Mouse (Mus musculus) neural tube, embryonic 12.5 days (tissue): ENCODE measurements around the gene Camta1. TPM values are rescaled to one million over a fixed set of nuclear protein-coding genes. Genes with fewer than 3 reads are reported as not detected.

Experiments
- ATAC-seq: fragments of 200-750 bp; cut with Nextera tagmentation; 2 replicates; pipeline ENCODE4 v1.8.0; 2017; ENCODE audit warnings: low read depth, mild to moderate bottlenecking, moderate TSS enrichment, moderate library complexity; ENCODE audit not compliant: low FRiP score
- H3K27ac ChIP-seq: fragments of 300-500 bp; sonication (generic); 2 replicates; pipeline ENCODE4 v1.5.1; 2016
- H3K27me3 ChIP-seq: fragments of 300-500 bp; sonication (generic); replicated peaks from 2 replicates; pipeline ENCODE4 v1.6.1; 2016; ENCODE audit warnings: mild to moderate bottlenecking
- H3K36me3 ChIP-seq: fragments of 300-500 bp; sonication (generic); 2 replicates; pipeline ENCODE4 v1.6.1; 2016; ENCODE audit warnings: mild to moderate bottlenecking
- H3K4me1 ChIP-seq: fragments of 300-500 bp; sonication (generic); 2 replicates; pipeline ENCODE4 v1.6.1; 2016
- H3K4me2 ChIP-seq: fragments of 300-500 bp; sonication (generic); replicated peaks from 2 replicates; pipeline ENCODE4 v1.6.1; 2016; ENCODE audit warnings: mild to moderate bottlenecking
- H3K4me3 ChIP-seq: fragments of 300-500 bp; sonication (generic); 2 replicates; pipeline ENCODE4 v1.5.1; 2016
- H3K9ac ChIP-seq: fragments of 300-500 bp; sonication (generic); 2 replicates; pipeline ENCODE4 v1.6.1; 2016; ENCODE audit warnings: mild to moderate bottlenecking
- H3K9me3 ChIP-seq: fragments of 300-500 bp; sonication (generic); 2 replicates; pipeline ENCODE4 v1.6.1; 2016; ENCODE audit warnings: mild to moderate bottlenecking
- WGBS: fragments of 180-500 bp; shearing (Covaris S2); methylation state at CpG from one replicate; pipeline ENCODE4 v1.1.7; 2016; 5-methylcytosine and 5-hydroxymethylcytosine counted together
- polyA plus RNA-seq: library from polyadenylated mRNA; unstranded; fragments of >200 nt; fragmentation: Nextera tagmentation; extraction: Ambion mirVana; gene quantifications from 2 replicates; pipeline ENCODE4 v1.2.1, GENCODE M21; 2016

Camta1 gene
- polyA plus RNA-seq, 1 experiment from 2014 or later: 164 TPM

DNA sequence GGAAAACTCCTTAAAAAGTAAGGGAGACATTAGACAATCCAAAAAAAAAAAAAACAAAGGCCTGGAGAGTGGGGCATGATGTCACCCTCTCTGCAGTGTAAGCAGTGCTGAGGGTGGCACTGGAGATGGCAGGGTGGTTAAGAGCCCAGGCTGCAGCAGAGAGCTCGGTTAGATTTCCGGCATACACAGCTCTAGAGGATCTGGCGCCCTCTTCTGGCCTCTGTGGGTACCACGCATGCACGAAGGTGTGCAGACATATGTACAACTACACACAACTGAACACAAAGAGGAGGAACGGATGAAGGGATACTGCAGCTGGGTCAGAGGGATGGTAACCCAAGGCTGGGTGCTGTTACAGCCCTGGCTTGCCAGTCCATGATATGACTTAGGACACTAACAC is 854.7 kb downstream of the Camta1 start:
- Histone ChIP-seq H3K4me3 (no peak overlapping the region), H3K27me3 (no peaks in the 10 kb centered on the region)
- 53% methylated on average over 6 of the region's 6 CpGs for WGBS

DNA sequence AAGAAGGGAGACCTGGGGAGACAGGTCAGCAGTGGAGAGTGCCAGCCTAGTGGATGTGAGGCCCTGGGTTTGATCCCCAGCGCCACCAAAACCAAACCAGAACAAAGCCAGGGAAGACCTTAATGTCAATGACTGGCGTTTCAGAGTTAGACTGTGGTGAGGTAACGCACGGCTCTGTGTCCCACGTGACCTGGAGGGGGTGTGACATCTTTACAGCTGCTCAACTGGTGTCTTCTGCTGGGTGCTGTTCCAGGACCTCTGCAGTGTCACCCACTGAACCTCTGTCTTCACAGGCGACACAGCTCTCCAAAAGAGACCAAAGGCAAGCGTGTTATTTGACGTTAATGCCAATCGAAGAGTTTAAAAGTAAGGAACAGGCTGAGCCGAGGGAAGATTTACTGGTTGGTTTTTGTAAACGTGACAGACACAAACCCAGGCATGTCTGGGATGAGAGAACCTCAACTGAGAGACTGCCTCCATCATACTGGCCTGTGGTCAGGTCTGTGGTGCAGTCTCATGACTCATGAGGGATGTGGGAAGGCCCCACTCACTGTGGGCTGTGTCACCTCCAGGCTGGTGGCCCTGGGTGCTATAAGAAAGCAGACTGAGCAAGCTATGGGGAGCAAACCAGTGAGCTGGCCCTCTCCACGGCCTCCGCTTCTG is 855.9 kb downstream of the Camta1 start:
- Histone ChIP-seq H3K27ac (no peak overlapping the region), H3K9me3 (no peaks in the 10 kb centered on the region), H3K4me3 (no peak overlapping the region), H3K9ac (no peak overlapping the region), H3K27me3 (no peaks in the 10 kb centered on the region), H3K4me2 (no peak overlapping the region), H3K4me1 (no peaks in the 10 kb centered on the region), H3K36me3 (0 out of 2 replicates have a peak, but pooled peaks cover 6% of the 10 kb centered on the region)
- ATAC-seq: no peak
- WGBS: 91% methylated on average over 13 of the region's 13 CpGs

More for the DNA sequence above, 854.7 kb downstream of the Camta1 start:
- Histone ChIP-seq H3K9ac (no peak overlapping the region), H3K36me3 (0 out of 2 replicates have a peak, but pooled peaks cover 6% of the 10 kb centered on the region), H3K27ac (no peak overlapping the region), H3K4me2 (no peak overlapping the region), H3K9me3 (no peaks in the 10 kb centered on the region), H3K4me1 (no peaks in the 10 kb centered on the region)
- ATAC-seq: no peak

DNA sequence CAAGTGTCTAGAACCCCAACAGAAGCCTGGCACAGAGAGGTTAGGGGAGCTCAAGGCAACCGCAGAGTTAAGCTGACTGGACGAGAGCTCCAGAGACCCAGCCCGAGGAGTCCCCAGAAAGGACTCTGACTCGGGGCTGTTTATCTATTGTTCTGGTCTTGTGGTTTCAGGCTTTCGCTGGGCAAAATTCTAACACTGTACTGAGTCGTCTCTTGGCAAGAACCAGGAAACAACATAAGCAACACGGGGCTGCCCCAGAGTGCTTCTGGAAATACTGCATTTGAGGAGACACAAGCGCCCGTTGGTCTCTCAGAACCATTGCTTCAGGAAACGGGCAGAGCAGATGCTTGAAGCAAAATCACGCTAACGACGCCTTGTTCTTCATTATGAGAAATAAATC is 860.3 kb downstream of the Camta1 start:
- WGBS: 79% methylated on average over 13 of the region's 13 CpGs

GRCm38 (mm10) chr4:150998626-150999025 is 863.0 kb downstream of the Camta1 start:
- no peak for ATAC-seq
- H3K4me3 ChIP-seq: no peak overlapping the region
- 94% methylated on average over 9 of the region's 9 CpGs for WGBS
- H3K36me3 ChIP-seq: no peaks in the 10 kb centered on the region
- no peaks in the 10 kb centered on the region for H3K27me3 ChIP-seq
- no peak overlapping the region for H3K9ac ChIP-seq
- H3K27ac ChIP-seq: no peak overlapping the region
- no peaks in the 10 kb centered on the region for H3K4me1 ChIP-seq
- no peaks in the 10 kb centered on the region for H3K9me3 ChIP-seq
- H3K4me2 ChIP-seq: no peak overlapping the region

More for the DNA sequence above, 860.3 kb downstream of the Camta1 start:
- Histone ChIP-seq H3K4me3 (no peak overlapping the region), H3K36me3 (0 out of 2 replicates have a peak, but pooled peaks cover 6% of the 10 kb centered on the region), H3K27ac (no peak overlapping the region), H3K4me2 (no peak overlapping the region), H3K27me3 (no peaks in the 10 kb centered on the region), H3K4me1 (no peaks in the 10 kb centered on the region), H3K9ac (no peak overlapping the region), H3K9me3 (no peaks in the 10 kb centered on the region)
- ATAC-seq: no peak

DNA sequence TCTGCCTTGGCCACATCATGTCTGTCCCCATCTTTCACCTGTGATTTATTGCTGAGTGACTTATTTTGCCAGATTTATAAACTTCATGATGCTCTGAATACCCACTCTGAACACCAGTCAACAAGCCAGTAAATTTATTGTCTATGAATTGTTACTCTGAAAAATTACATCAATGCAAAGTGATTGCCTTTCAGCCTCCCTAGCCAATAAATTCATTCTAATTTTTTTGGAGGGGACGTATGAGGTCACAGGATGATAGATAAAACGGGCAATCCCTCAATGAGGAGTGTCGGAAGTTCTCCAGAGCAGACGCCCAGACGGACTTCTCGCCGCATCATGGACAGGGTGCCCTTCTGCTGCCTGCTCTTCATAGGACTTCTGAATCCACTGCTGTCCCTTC is 864.9 kb downstream of the Camta1 start, which contains the start of gene Uts2:
Gene Uts2 (plus strand): TSS at position 301 of the 400 bp plus-strand sequence.
- H3K27me3 ChIP-seq: no peaks in the 10 kb centered on the region
- H3K36me3 ChIP-seq: no peaks in the 10 kb centered on the region
- no peak within 1 kb of the TSS for H3K27ac ChIP-seq
- 90% methylated on average over 7 of the region's 7 CpGs for WGBS
- ATAC-seq: no peak
- H3K4me1 ChIP-seq: no peaks in the 10 kb centered on the region
- no peak within 1 kb of the TSS for H3K9ac ChIP-seq
- H3K4me3 ChIP-seq: no peak within 1 kb of the TSS
- H3K9me3 ChIP-seq: no peaks in the 10 kb centered on the region
- no peak within 1 kb of the TSS for H3K4me2 ChIP-seq

- Histone ChIP-seq H3K4me3 (no peak overlapping the region), H3K27ac (no peak overlapping the region), H3K9ac (no peak overlapping the region), H3K4me1 (no peaks in the 10 kb centered on the region), H3K27me3 (no peaks in the 10 kb centered on the region), H3K36me3 (no peaks in the 10 kb centered on the region), H3K4me2 (no peak overlapping the region), H3K9me3 (no peaks in the 10 kb centered on the region)
- no peak for ATAC-seq
- WGBS: 48% methylated on average over 6 of the region's 6 CpGs
Observed at GRCm38 (mm10) chr4:150990148-150990547, 871.5 kb downstream of the Camta1 start.

DNA sequence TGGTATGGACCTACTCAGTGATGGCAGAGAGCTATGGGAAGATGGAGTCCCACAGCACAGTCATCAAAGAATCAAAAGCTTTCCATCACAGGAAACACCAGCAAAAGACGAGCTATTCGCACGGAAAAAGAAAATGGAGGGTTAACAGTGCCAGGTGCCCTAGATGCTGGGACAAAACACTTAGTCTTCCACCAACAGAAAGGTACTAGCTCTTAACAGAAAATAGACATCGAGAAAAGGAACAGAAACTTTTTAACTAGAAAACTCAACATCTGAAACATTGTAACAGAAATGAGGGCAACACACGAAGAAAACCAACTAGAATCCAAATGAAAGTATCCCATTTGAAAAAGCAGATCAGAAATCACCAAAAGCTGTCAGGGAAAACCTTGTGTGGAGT is 881.5 kb downstream of the Camta1 start:
- H3K9me3 ChIP-seq: no peaks in the 10 kb centered on the region
- H3K4me1 ChIP-seq: no peaks in the 10 kb centered on the region
- H3K27ac ChIP-seq: no peak overlapping the region
- 86% methylated on average over 5 of the region's 5 CpGs for WGBS
- H3K36me3 ChIP-seq: no peaks in the 10 kb centered on the region
- H3K4me2 ChIP-seq: no peak overlapping the region
- no peak overlapping the region for H3K9ac ChIP-seq
- ATAC-seq: no peak
- no peak overlapping the region for H3K4me3 ChIP-seq
- H3K27me3 ChIP-seq: no peaks in the 10 kb centered on the region; the same call in 1 of the 2 replicates

DNA sequence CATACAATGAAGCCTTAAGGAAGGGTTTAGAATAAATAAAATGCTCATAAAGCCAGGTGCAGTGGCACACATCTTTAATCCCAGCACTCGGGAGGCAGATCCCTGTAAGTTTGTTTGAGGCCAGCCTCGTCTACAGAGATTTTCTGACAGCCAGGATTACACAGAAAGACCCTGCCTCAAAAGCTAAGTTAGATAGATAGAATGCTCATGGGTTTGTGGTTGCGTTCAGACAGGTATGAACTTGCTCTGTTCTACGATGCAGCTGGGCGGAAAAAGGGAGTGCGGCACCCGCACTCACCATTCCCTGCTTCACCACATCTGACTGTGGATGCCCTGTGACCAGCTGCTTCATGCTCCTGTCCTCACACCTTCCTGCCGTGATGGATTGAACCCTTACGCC is 882.2 kb downstream of the Camta1 start:
- no peak for ATAC-seq
- no peaks in the 10 kb centered on the region for H3K9me3 ChIP-seq
- no peak overlapping the region for H3K27ac ChIP-seq
- H3K36me3 ChIP-seq: no peaks in the 10 kb centered on the region
- H3K9ac ChIP-seq: no peak overlapping the region
- no peaks in the 10 kb centered on the region; the same call in 1 of the 2 replicates for H3K27me3 ChIP-seq
- no peak overlapping the region for H3K4me2 ChIP-seq
- no peaks in the 10 kb centered on the region for H3K4me1 ChIP-seq
- 85% methylated on average over 9 of the region's 9 CpGs for WGBS
- H3K4me3 ChIP-seq: no peak overlapping the region

DNA sequence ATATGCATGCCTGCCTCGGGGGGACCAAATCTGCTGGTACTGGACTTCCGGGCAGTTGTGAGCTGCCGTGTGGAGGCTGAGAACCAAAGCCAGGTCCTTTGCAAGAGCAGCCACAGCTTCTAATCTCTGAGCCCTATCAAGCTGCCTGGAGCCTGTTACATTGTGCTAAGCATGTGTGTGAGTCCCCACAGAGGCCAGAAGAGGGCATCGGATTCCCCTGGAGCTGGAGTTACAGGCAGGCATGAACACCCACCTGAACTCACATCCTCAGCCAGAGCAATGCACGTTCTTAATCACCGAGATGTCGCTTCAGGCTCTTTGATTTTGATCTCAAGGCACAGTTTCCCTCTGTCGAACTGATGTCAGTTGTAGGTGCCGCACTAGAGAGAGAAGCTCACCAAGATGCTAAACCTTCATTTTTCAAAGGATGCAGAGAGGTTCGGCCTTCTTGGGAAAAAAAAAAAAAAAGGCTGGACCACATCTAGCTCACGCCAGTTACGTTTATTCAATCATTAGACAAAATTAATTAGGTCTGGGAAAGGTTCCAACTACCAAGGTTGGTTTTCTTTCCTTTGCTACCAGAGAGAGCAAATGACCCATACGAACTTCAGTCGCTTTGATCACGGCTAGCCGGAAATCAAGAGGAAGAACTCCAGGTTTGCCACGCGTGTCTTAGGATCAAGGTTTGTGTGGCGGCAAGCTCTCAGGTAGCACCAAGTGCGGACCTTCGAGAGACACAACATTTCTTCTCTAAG is 883.3 kb downstream of the Camta1 start:
- no peak overlapping the region for H3K9ac ChIP-seq
- H3K4me1 ChIP-seq: no peaks in the 10 kb centered on the region
- no peak for ATAC-seq
- no peaks in the 10 kb centered on the region; the same call in 1 of the 2 replicates for H3K27me3 ChIP-seq
- no peaks in the 10 kb centered on the region for H3K36me3 ChIP-seq
- H3K4me2 ChIP-seq: no peak overlapping the region
- H3K4me3 ChIP-seq: no peak overlapping the region
- no peaks in the 10 kb centered on the region for H3K9me3 ChIP-seq
- H3K27ac ChIP-seq: no peak overlapping the region
- WGBS: 93% methylated on average over 21 of the region's 21 CpGs

GRCm38 (mm10) chr4:150975145-150975544 is 886.5 kb downstream of the Camta1 start:
- Histone ChIP-seq H3K9ac (no peak overlapping the region), H3K4me2 (no peak overlapping the region), H3K36me3 (no peaks in the 10 kb centered on the region), H3K9me3 (no peaks in the 10 kb centered on the region), H3K27ac (no peak overlapping the region), H3K4me3 (no peak overlapping the region), H3K27me3 (no peaks in the 10 kb centered on the region; the same call in 1 of the 2 replicates), H3K4me1 (no peaks in the 10 kb centered on the region)
- ATAC-seq: no peak
- WGBS: 49% methylated on average over 1 of the region's 1 CpGs

GRCm38 (mm10) chr4:150973264-150973663 is 888.4 kb downstream of the Camta1 start:
- 82% methylated on average over 8 of the region's 8 CpGs for WGBS
- Histone ChIP-seq H3K9ac (no peak overlapping the region), H3K27me3 (no peaks in the 10 kb centered on the region; the same call in 1 of the 2 replicates), H3K4me2 (no peak overlapping the region), H3K4me3 (no peak overlapping the region), H3K27ac (no peak overlapping the region), H3K36me3 (no peaks in the 10 kb centered on the region), H3K9me3 (no peaks in the 10 kb centered on the region), H3K4me1 (no peaks in the 10 kb centered on the region)
- no peak for ATAC-seq

- WGBS: 88% methylated on average over 8 of the region's 8 CpGs
- H3K4me1 ChIP-seq: no peaks in the 10 kb centered on the region
- no peak overlapping the region for H3K27ac ChIP-seq
- no peak for ATAC-seq
- H3K36me3 ChIP-seq: no peaks in the 10 kb centered on the region
- H3K27me3 ChIP-seq: no peaks in the 10 kb centered on the region
- H3K4me3 ChIP-seq: no peak overlapping the region
- H3K9ac ChIP-seq: no peak overlapping the region
- H3K9me3 ChIP-seq: no peaks in the 10 kb centered on the region
- no peak overlapping the region for H3K4me2 ChIP-seq
Observed at GRCm38 (mm10) chr4:150968956-150969355, 892.7 kb downstream of the Camta1 start.
